Mouse (Mus musculus): ENCODE results near the gene Cxcr2.

The Cxcr2 gene

DNA sequence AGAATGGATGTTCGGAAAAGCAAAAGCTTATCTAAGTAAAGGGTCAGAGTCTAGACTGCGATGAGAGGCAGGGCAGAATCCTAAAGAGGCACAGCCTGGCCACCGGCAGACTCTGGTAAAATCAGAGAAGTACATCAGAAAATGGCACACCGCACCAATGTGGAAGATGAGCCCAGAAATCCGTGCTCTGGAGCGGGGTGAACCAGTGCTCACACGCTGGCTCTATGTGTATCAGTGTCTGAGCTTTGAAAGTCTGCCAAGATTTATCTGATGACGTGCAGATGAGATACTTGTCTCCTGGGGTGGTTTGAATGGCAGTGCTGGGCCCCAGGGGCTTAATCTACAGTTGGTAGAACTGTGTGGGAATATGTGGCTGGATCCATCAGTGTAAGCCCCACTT, 45.3 kb downstream of the Cxcr2 start:
- no peak for DNase-seq

DNA sequence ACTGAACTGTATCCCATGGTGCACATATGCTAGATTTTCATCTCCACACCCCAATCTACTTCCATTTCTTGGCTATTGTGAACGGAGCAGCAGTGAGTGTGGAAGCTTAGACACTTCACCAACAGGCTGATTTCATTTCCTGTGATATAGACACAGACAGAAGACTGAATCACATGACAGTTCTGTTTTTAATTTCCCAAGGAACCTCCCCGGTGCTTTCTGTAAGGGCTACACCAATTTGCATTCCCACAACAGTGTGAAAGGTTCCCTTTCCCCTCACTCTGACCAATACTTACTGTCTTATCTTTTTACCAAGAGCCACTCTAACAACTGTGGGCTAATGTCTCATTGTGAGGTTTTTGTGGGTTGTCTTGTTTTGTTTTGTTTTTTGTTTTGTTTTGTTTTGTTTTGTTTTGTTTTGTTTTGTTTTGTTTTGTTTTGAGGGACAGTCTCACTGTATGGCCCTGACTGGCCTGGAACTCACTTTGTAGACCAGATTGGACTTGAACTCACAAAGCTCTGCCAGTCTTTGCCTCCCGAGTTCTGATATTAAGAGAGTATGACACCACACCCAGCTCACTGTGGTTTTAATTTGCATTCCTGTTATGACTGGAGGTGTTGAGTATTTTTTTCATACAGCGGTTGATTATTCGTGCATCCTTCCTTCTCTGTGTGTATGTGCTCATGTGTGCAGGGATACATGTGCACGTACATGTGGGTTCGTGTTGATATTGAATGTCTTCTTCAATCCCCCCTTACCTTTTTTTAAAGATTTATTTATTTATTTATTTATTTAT, 47.5 kb downstream of the Cxcr2 start:
- DNase-seq = no peak

DNA sequence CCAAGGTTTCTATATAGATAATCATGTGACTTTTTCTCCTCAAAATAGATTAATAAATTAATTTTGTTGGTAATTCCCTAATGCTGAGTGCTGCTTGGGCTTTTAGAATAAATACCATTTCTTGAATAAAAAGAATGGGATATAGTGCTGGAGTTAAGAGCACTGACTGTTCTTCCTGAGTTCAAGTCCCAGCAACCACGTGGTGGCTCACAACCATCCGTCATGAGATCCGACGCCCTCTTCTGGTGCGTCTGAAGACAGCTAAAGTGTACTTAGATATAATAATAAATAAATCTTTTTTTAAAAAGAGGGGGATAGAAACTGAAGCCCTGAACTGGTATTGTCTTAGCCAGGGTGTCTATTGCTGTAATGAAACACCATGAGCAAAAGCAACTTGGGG, 49.7 kb downstream of the Cxcr2 start:
- no peak for DNase-seq

DNA sequence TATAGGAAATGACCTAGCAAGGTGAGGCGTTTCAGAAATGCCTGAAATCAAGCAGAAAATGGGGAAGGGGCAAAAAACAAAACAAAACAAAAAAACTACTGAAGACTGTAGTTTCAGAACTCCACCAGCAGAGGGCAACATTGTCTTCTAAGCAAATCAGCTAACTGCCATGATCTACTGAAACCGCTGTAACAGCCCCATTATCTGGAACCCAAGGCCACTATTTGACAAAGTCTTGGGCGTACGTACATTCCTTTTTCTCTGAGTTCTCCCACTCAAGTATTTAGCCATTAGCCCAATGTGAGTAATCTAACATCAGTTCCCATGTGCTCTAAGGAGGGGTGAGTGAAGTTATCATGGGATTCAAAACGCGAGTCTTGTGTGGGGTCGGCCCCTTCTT, 52.1 kb downstream of the Cxcr2 start:
- peak; percentile 69 for DNase-seq

DNA sequence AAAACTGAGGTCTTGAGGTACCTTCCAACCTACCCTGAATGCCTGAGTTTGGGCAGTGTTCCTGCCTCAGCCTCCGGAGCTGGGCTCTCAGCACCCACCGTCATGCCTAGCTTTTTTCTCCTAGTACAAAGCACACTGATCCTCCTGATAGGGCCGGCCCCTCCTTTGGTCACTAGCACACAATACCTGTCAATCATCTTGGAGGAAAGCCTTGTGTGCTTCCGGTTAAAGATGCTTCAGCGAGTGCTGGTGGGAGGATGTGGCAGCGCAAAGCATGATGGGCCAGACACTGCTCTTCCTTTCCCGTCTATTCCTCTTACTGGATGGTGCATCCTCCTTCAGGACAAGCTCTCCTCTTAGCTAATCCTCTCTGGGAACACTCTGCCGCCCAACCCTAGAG, 52.9 kb downstream of the Cxcr2 start:
- DNase-seq = peak; percentile 21

DNA sequence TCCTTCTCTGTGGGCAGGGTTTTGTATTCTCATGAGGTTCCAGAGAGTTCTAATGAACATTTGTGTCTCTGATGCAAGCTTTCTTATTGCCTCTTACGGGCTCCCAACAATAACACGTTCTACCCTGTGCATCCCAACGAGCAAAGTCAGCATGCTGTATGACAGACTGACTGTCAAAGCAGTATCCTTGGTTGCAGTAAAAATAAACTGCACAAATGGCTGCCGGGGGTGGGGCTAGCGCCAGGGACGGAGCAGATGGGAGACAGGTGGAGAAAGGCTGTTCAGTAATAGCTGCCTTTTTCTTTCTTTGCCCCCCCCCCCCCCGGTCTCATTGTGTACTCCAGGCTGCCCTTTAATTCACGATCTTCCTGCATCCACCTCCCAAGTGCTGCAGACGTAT, 54.1 kb downstream of the Cxcr2 start:
- DNase-seq = no peak

DNA sequence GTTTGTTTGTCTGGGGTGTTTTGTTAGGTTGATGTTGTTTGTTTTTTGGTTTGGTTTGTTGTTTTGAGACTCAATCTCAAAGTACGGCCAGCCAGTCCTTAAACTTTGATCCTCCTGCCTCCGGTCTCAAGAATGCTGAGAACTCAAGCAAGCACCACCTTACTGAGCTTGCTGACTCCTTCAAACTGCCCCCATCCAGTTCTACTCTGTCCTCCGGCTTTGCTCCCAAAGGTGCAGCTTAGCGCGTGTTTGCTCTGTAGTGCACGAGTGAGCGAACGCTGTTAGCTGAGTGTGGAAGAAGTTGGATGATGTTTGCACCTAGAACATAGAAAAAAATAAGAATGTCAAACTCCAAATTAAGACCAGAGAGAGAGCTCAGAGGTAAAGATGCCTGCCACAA, 55.2 kb downstream of the Cxcr2 start:
- no peak for DNase-seq
